Mouse (Mus musculus): ENCODE data around the gene Mau2.

DNA sequence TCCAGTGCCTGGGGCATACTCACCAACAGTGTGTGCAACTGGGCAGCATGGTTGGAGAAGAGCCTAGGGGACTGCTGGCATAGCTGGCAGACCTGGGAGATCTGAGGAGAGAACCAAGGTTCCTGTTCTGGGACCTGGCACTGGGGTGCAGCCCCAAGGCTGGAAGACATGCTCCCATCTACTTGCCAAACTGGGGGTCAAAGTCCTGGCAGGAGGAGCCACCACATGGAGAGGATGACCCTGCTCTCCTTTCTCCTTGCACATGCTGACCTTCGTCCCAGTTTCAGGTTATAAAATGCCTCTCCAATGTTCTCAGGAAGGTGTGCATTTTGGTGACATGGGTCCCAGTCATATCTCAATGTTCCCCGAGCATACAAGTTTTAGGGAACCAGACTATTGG, 16.4 kb downstream of the Mau2 start:
- TF ChIP-seq CTCF (IDR thresholded peaks at IDR 0.05; ENCODE audit: control insufficient read depth, insufficient read depth, insufficient replicate concordance, low read depth, low read length) (no peak), POLR2A (IDR thresholded peaks at IDR 0.05; ENCODE audit: control insufficient read depth, low read depth, low read length) (no peak)
